Mouse (Mus musculus): ENCODE measurements at regions not wholly inside any gene's neighbourhood (a gene's known extent, or its start where the extent isn't known, plus 50 kb on each side); places are given as distances from the start of the nearest gene placed in this dataset.
A peak's percentile ranks its signal among the peaks of the same experiment; 100 is the strongest.

GRCm38 (mm10) chr9:41508746-41509145, 347.2 kb upstream of the Ubash3b start:
- Histone ChIP-seq H3K27me3 (ENCODE audit: insufficient read depth, low read length) (no peaks in the 10 kb centered on the region), H3K4me1 (ENCODE audit: insufficient read depth) (no peaks in the 10 kb centered on the region), H3K4me3 (ENCODE audit: low read depth, low read length) (no peak overlapping the region), H3K27ac (ENCODE audit: low read depth, low read length) (no peak overlapping the region), H3K4me2 (ENCODE audit: low read depth) (no peak overlapping the region), H3K9me3 (ENCODE audit: low read length) (no peaks in the 10 kb centered on the region), H3K36me3 (ENCODE audit: insufficient read depth) (no peaks in the 10 kb centered on the region), H3K9ac (no peak overlapping the region)
- ATAC-seq (no peak), DNase-seq (no peak)
- 96% methylated on average over 5 of the region's 5 CpGs for WGBS
- no peak for TF ChIP-seq CTCF (IDR thresholded peaks at IDR 0.05; ENCODE audit: low read depth)

- no peak for TF ChIP-seq CTCF (IDR thresholded peaks at IDR 0.05; ENCODE audit: low read depth)
- H3K36me3 ChIP-seq (ENCODE audit: insufficient read depth), result peaks cover 9% of the 10 kb centered on the region; the same call in 1 of the 2 replicates
- H3K27me3 ChIP-seq (ENCODE audit: insufficient read depth, low read length), result no peaks in the 10 kb centered on the region
- H3K9me3 ChIP-seq (ENCODE audit: low read length), result no peaks in the 10 kb centered on the region
- ATAC-seq, result peak; percentile 68
- H3K9ac ChIP-seq, result no peak overlapping the region
- WGBS, result 53% methylated on average over 5 of the region's 5 CpGs
- peak; percentile 51 for DNase-seq
- no peak overlapping the region for H3K4me3 ChIP-seq (ENCODE audit: low read depth, low read length)
- 0 out of 2 replicates have a peak, but pooled peaks cover 3% of the 10 kb centered on the region for H3K4me1 ChIP-seq (ENCODE audit: insufficient read depth)
- peak overlapping the region; percentile 10; the same call in 1 of the 2 replicates for H3K27ac ChIP-seq (ENCODE audit: low read depth, low read length)
- H3K4me2 ChIP-seq (ENCODE audit: low read depth), result no peak overlapping the region
Measured at GRCm38 (mm10) chr9:41498326-41498725, 336.8 kb upstream of the Ubash3b start.

- ATAC-seq, result no peak
- H3K27ac ChIP-seq (ENCODE audit: low read depth, low read length), result no peak overlapping the region
- no peaks in the 10 kb centered on the region for H3K27me3 ChIP-seq (ENCODE audit: insufficient read depth, low read length)
- H3K4me1 ChIP-seq (ENCODE audit: insufficient read depth), result no peaks in the 10 kb centered on the region
- no peak overlapping the region for H3K9ac ChIP-seq
- no peak overlapping the region for H3K4me2 ChIP-seq (ENCODE audit: low read depth)
- peaks cover 8% of the 10 kb centered on the region; the same call in 1 of the 2 replicates for H3K36me3 ChIP-seq (ENCODE audit: insufficient read depth)
- TF ChIP-seq CTCF (IDR thresholded peaks at IDR 0.05; ENCODE audit: low read depth), result no peak
- H3K9me3 ChIP-seq (ENCODE audit: low read length), result no peaks in the 10 kb centered on the region
- no peak for DNase-seq
- 90% methylated on average over 3 of the region's 3 CpGs for WGBS
- H3K4me3 ChIP-seq (ENCODE audit: low read depth, low read length), result no peak overlapping the region
Measured at GRCm38 (mm10) chr9:41490112-41490511, 328.6 kb upstream of the Ubash3b start.

GRCm38 (mm10) chr9:41488046-41488445, 326.5 kb upstream of the Ubash3b start:
- peaks cover 5% of the 10 kb centered on the region; the same call in 1 of the 2 replicates for H3K36me3 ChIP-seq (ENCODE audit: insufficient read depth)
- DNase-seq (no peak), ATAC-seq (no peak)
- no peak overlapping the region for H3K4me2 ChIP-seq (ENCODE audit: low read depth)
- no peak overlapping the region for H3K4me3 ChIP-seq (ENCODE audit: low read depth, low read length)
- no peak for TF ChIP-seq CTCF (IDR thresholded peaks at IDR 0.05; ENCODE audit: low read depth)
- no peak overlapping the region for H3K9ac ChIP-seq
- H3K27ac ChIP-seq (ENCODE audit: low read depth, low read length), result no peak overlapping the region
- H3K27me3 ChIP-seq (ENCODE audit: insufficient read depth, low read length), result no peaks in the 10 kb centered on the region
- H3K9me3 ChIP-seq (ENCODE audit: low read length), result no peaks in the 10 kb centered on the region
- WGBS, result 75% methylated on average over 2 of the region's 2 CpGs
- no peaks in the 10 kb centered on the region for H3K4me1 ChIP-seq (ENCODE audit: insufficient read depth)

- no peak for ATAC-seq
- no peak for DNase-seq
- Histone ChIP-seq H3K4me1 (ENCODE audit: insufficient read depth) (no peaks in the 10 kb centered on the region), H3K4me3 (ENCODE audit: low read depth, low read length) (no peak overlapping the region), H3K36me3 (ENCODE audit: insufficient read depth) (no peaks in the 10 kb centered on the region), H3K9me3 (ENCODE audit: low read length) (no peaks in the 10 kb centered on the region), H3K27me3 (ENCODE audit: insufficient read depth, low read length) (no peaks in the 10 kb centered on the region), H3K4me2 (ENCODE audit: low read depth) (no peak overlapping the region), H3K27ac (ENCODE audit: low read depth, low read length) (no peak overlapping the region), H3K9ac (no peak overlapping the region)
- no peak for TF ChIP-seq CTCF (IDR thresholded peaks at IDR 0.05; ENCODE audit: low read depth)
- WGBS, result 92% methylated on average over 3 of the region's 3 CpGs
Measured at GRCm38 (mm10) chr9:41483218-41483617, 321.7 kb upstream of the Ubash3b start.

GRCm38 (mm10) chr9:41481611-41482266, 320.2 kb upstream of the Ubash3b start:
- Histone ChIP-seq H3K9me3 (ENCODE audit: low read length) (no peaks in the 10 kb centered on the region), H3K27me3 (ENCODE audit: insufficient read depth, low read length) (no peaks in the 10 kb centered on the region), H3K4me3 (ENCODE audit: low read depth, low read length) (no peak overlapping the region), H3K27ac (ENCODE audit: low read depth, low read length) (no peak overlapping the region), H3K4me1 (ENCODE audit: insufficient read depth) (no peaks in the 10 kb centered on the region), H3K4me2 (ENCODE audit: low read depth) (no peak overlapping the region), H3K36me3 (ENCODE audit: insufficient read depth) (no peaks in the 10 kb centered on the region), H3K9ac (no peak overlapping the region)
- DNase-seq (no peak), ATAC-seq (no peak)
- no peak for TF ChIP-seq CTCF (IDR thresholded peaks at IDR 0.05; ENCODE audit: low read depth)
- 94% methylated on average over 6 of the region's 6 CpGs for WGBS

GRCm38 (mm10) chr9:41479854-41480749, 318.6 kb upstream of the Ubash3b start:
- H3K9me3 ChIP-seq (ENCODE audit: low read length), result no peaks in the 10 kb centered on the region
- 87% methylated on average over 13 of the region's 13 CpGs for WGBS
- H3K4me2 ChIP-seq (ENCODE audit: low read depth), result no peak overlapping the region
- H3K27ac ChIP-seq (ENCODE audit: low read depth, low read length), result no peak overlapping the region
- no peaks in the 10 kb centered on the region for H3K27me3 ChIP-seq (ENCODE audit: insufficient read depth, low read length)
- peaks cover 4% of the 10 kb centered on the region for H3K4me1 ChIP-seq (ENCODE audit: insufficient read depth)
- no peak for TF ChIP-seq CTCF (IDR thresholded peaks at IDR 0.05; ENCODE audit: low read depth)
- DNase-seq (no peak), ATAC-seq (no peak)
- no peak overlapping the region for H3K9ac ChIP-seq
- H3K36me3 ChIP-seq (ENCODE audit: insufficient read depth), result no peaks in the 10 kb centered on the region
- H3K4me3 ChIP-seq (ENCODE audit: low read depth, low read length), result no peak overlapping the region
